Mouse (Mus musculus) naive thymus-derived CD4-positive, alpha-beta T cell, adult 2 months (primary cell): ENCODE data around the gene Frmpd3.

Experiments
- DNase-seq: peaks from one replicate; pipeline ENCODE4 v3.0.0-alpha.2; 2011; ENCODE audit warnings: low read depth

Gene Frmpd3

GRCm38 (mm10) chrX:140456279-140456731 is 114.2 kb downstream of the Frmpd3 start, which contains the start of gene Prps1:
Prps1 (plus strand) TSS chrX:140456613.
- DNase-seq: peak; percentile 93

- DNase-seq: peak; percentile 42
Measured at GRCm38 (mm10) chrX:140456751-140457491, 114.9 kb downstream of the Frmpd3 start.

GRCm38 (mm10) chrX:140457502-140457901 is 115.4 kb downstream of the Frmpd3 start:
- peak; percentile 26 for DNase-seq

GRCm38 (mm10) chrX:140478231-140478630 is 136.2 kb downstream of the Frmpd3 start:
- DNase-seq: no peak

- peak; percentile 69 for DNase-seq
Measured at GRCm38 (mm10) chrX:140479171-140479570, 137.1 kb downstream of the Frmpd3 start.
